Mouse (Mus musculus): ENCODE data around the gene C330021F23Rik. TPM values are rescaled to one million over a fixed set of nuclear protein-coding genes. Genes with fewer than 3 reads are reported as not detected.
A peak's percentile ranks its signal among the peaks of the same experiment; 100 is the strongest.

C330021F23Rik gene
- polyA plus RNA-seq, 1 experiment from 2014 or later: 0.29 TPM

GRCm38 (mm10) chr8:3603439-3603838 is 35.6 kb downstream of the C330021F23Rik start:
- Histone ChIP-seq H3K9me3 (ENCODE audit: control insufficient read depth, low read length) (no peaks in the 10 kb centered on the region), H3K27ac (ENCODE audit: low read length) (no peak overlapping the region), H3K36me3 (ENCODE audit: control insufficient read depth, insufficient read depth) (peaks cover 45% of the 10 kb centered on the region), H3K4me1 (replicated peaks; ENCODE audit: control insufficient read depth, insufficient read depth, low read length) (no peaks in the 10 kb centered on the region), H3K9ac (replicated peaks; ENCODE audit: low read depth, low read length) (no peak overlapping the region), H3K4me2 (ENCODE audit: low read length) (no peak overlapping the region), H3K27me3 (replicated peaks; ENCODE audit: control insufficient read depth, insufficient read depth, low read length) (no peaks in the 10 kb centered on the region), H3K4me3 (replicated peaks; ENCODE audit: low read length) (no peak overlapping the region)
- 88% methylated on average over 12 of the region's 13 CpGs for WGBS
- ATAC-seq: no peak

GRCm38 (mm10) chr8:3606593-3606992 is 38.8 kb downstream of the C330021F23Rik start:
- no peaks in the 10 kb centered on the region for H3K27me3 ChIP-seq (replicated peaks; ENCODE audit: control insufficient read depth, insufficient read depth, low read length)
- WGBS: 86% methylated on average over 16 of the region's 16 CpGs
- H3K4me2 ChIP-seq (ENCODE audit: low read length): no peak overlapping the region
- H3K4me1 ChIP-seq (replicated peaks; ENCODE audit: control insufficient read depth, insufficient read depth, low read length): no peaks in the 10 kb centered on the region
- H3K27ac ChIP-seq (ENCODE audit: low read length): no peak overlapping the region
- ATAC-seq: no peak
- peaks cover 55% of the 10 kb centered on the region for H3K36me3 ChIP-seq (ENCODE audit: control insufficient read depth, insufficient read depth)
- no peak overlapping the region for H3K9ac ChIP-seq (replicated peaks; ENCODE audit: low read depth, low read length)
- H3K4me3 ChIP-seq (replicated peaks; ENCODE audit: low read length): no peak overlapping the region
- H3K9me3 ChIP-seq (ENCODE audit: control insufficient read depth, low read length): no peaks in the 10 kb centered on the region

- H3K4me1 ChIP-seq (replicated peaks; ENCODE audit: control insufficient read depth, insufficient read depth, low read length): no peaks in the 10 kb centered on the region
- peaks cover 51% of the 10 kb centered on the region for H3K36me3 ChIP-seq (ENCODE audit: control insufficient read depth, insufficient read depth)
- H3K27ac ChIP-seq (ENCODE audit: low read length): no peak overlapping the region
- no peak overlapping the region for H3K4me2 ChIP-seq (ENCODE audit: low read length)
- H3K27me3 ChIP-seq (replicated peaks; ENCODE audit: control insufficient read depth, insufficient read depth, low read length): no peaks in the 10 kb centered on the region
- WGBS: 90% methylated on average over 7 of the region's 7 CpGs
- no peak overlapping the region for H3K9ac ChIP-seq (replicated peaks; ENCODE audit: low read depth, low read length)
- no peak overlapping the region for H3K4me3 ChIP-seq (replicated peaks; ENCODE audit: low read length)
- no peak for ATAC-seq
- no peaks in the 10 kb centered on the region for H3K9me3 ChIP-seq (ENCODE audit: control insufficient read depth, low read length)
Measured at GRCm38 (mm10) chr8:3607822-3608221, 40.0 kb downstream of the C330021F23Rik start.

- H3K4me3 ChIP-seq (replicated peaks; ENCODE audit: low read length): no peak overlapping the region
- H3K4me2 ChIP-seq (ENCODE audit: low read length): no peak overlapping the region
- no peak overlapping the region for H3K9ac ChIP-seq (replicated peaks; ENCODE audit: low read depth, low read length)
- no peak overlapping the region for H3K27ac ChIP-seq (ENCODE audit: low read length)
- peaks cover 47% of the 10 kb centered on the region for H3K36me3 ChIP-seq (ENCODE audit: control insufficient read depth, insufficient read depth)
- no peaks in the 10 kb centered on the region for H3K9me3 ChIP-seq (ENCODE audit: control insufficient read depth, low read length)
- 84% methylated on average over 12 of the region's 12 CpGs for WGBS
- ATAC-seq: no peak
- H3K4me1 ChIP-seq (replicated peaks; ENCODE audit: control insufficient read depth, insufficient read depth, low read length): no peaks in the 10 kb centered on the region
- no peaks in the 10 kb centered on the region for H3K27me3 ChIP-seq (replicated peaks; ENCODE audit: control insufficient read depth, insufficient read depth, low read length)
Measured at GRCm38 (mm10) chr8:3609046-3609815, 41.4 kb downstream of the C330021F23Rik start.

GRCm38 (mm10) chr8:3609816-3610150 is 42.0 kb downstream of the C330021F23Rik start:
- no peak overlapping the region for H3K4me3 ChIP-seq (replicated peaks; ENCODE audit: low read length)
- no peaks in the 10 kb centered on the region for H3K9me3 ChIP-seq (ENCODE audit: control insufficient read depth, low read length)
- H3K27ac ChIP-seq (ENCODE audit: low read length): no peak overlapping the region
- peaks cover 48% of the 10 kb centered on the region for H3K36me3 ChIP-seq (ENCODE audit: control insufficient read depth, insufficient read depth)
- no peak overlapping the region for H3K9ac ChIP-seq (replicated peaks; ENCODE audit: low read depth, low read length)
- H3K4me1 ChIP-seq (replicated peaks; ENCODE audit: control insufficient read depth, insufficient read depth, low read length): no peaks in the 10 kb centered on the region
- 89% methylated on average over 6 of the region's 6 CpGs for WGBS
- H3K27me3 ChIP-seq (replicated peaks; ENCODE audit: control insufficient read depth, insufficient read depth, low read length): no peaks in the 10 kb centered on the region
- ATAC-seq: no peak
- no peak overlapping the region for H3K4me2 ChIP-seq (ENCODE audit: low read length)

- no peaks in the 10 kb centered on the region for H3K27me3 ChIP-seq (replicated peaks; ENCODE audit: control insufficient read depth, insufficient read depth, low read length)
- no peak within 1 kb of the TSS for H3K27ac ChIP-seq (ENCODE audit: low read length)
- H3K4me2 ChIP-seq (ENCODE audit: low read length): peak within 1 kb of the TSS; percentile 88
- WGBS: under 1% methylated on average over 37 of the region's 37 CpGs
- H3K36me3 ChIP-seq (ENCODE audit: control insufficient read depth, insufficient read depth): peaks cover 14% of the 10 kb centered on the region
- H3K4me1 ChIP-seq (replicated peaks; ENCODE audit: control insufficient read depth, insufficient read depth, low read length): peaks cover 20% of the 10 kb centered on the region
- peak; percentile 97 for ATAC-seq
- H3K9ac ChIP-seq (replicated peaks; ENCODE audit: low read depth, low read length): peak within 1 kb of the TSS; percentile 70
- peak within 1 kb of the TSS; percentile 55 for H3K4me3 ChIP-seq (replicated peaks; ENCODE audit: low read length)
- H3K9me3 ChIP-seq (ENCODE audit: control insufficient read depth, low read length): no peaks in the 10 kb centered on the region
Measured at GRCm38 (mm10) chr8:3621199-3621970, 53.6 kb downstream of the C330021F23Rik start, which contains the start of the genes Xab2 and Pet100. Gene Xab2 (minus strand): TSS chr8:3621316. Gene Pet100 (plus strand): TSS chr8:3621548.

- H3K27ac ChIP-seq (ENCODE audit: low read length): no peak overlapping the region
- H3K9me3 ChIP-seq (ENCODE audit: control insufficient read depth, low read length): no peaks in the 10 kb centered on the region
- peaks cover 9% of the 10 kb centered on the region for H3K36me3 ChIP-seq (ENCODE audit: control insufficient read depth, insufficient read depth)
- peak overlapping the region; percentile 55 for H3K4me3 ChIP-seq (replicated peaks; ENCODE audit: low read length)
- no peaks in the 10 kb centered on the region for H3K27me3 ChIP-seq (replicated peaks; ENCODE audit: control insufficient read depth, insufficient read depth, low read length)
- WGBS: 69% methylated on average over 8 of the region's 8 CpGs
- no peak for ATAC-seq
- H3K9ac ChIP-seq (replicated peaks; ENCODE audit: low read depth, low read length): peak overlapping the region; percentile 70; the same call in 1 of the 2 replicates
- peak overlapping the region; percentile 86 for H3K4me2 ChIP-seq (ENCODE audit: low read length)
- peaks cover 20% of the 10 kb centered on the region for H3K4me1 ChIP-seq (replicated peaks; ENCODE audit: control insufficient read depth, insufficient read depth, low read length)
Measured at GRCm38 (mm10) chr8:3622119-3622518, 54.3 kb downstream of the C330021F23Rik start.

GRCm38 (mm10) chr8:3625445-3625844 is 57.7 kb downstream of the C330021F23Rik start, which contains the start of gene Pcp2:
Gene Pcp2 (minus strand): TSS chr8:3625545.
- H3K27ac ChIP-seq (ENCODE audit: low read length): no peak within 1 kb of the TSS
- no peak within 1 kb of the TSS for H3K4me2 ChIP-seq (ENCODE audit: low read length)
- H3K27me3 ChIP-seq (replicated peaks; ENCODE audit: control insufficient read depth, insufficient read depth, low read length): 0 out of 2 replicates have a peak, but pooled peaks cover 2% of the 10 kb centered on the region
- ATAC-seq: no peak
- no peaks in the 10 kb centered on the region; the same call in 1 of the 2 replicates for H3K36me3 ChIP-seq (ENCODE audit: control insufficient read depth, insufficient read depth)
- no peak within 1 kb of the TSS for H3K4me3 ChIP-seq (replicated peaks; ENCODE audit: low read length)
- no peak within 1 kb of the TSS for H3K9ac ChIP-seq (replicated peaks; ENCODE audit: low read depth, low read length)
- H3K4me1 ChIP-seq (replicated peaks; ENCODE audit: control insufficient read depth, insufficient read depth, low read length): peaks cover 11% of the 10 kb centered on the region
- H3K9me3 ChIP-seq (ENCODE audit: control insufficient read depth, low read length): no peaks in the 10 kb centered on the region
- WGBS: 65% methylated on average over 1 of the region's 1 CpGs

- 60% methylated on average over 5 of the region's 5 CpGs for WGBS
- Histone ChIP-seq H3K27me3 (replicated peaks; ENCODE audit: control insufficient read depth, insufficient read depth, low read length) (0 out of 2 replicates have a peak, but pooled peaks cover 2% of the 10 kb centered on the region), H3K4me3 (replicated peaks; ENCODE audit: low read length) (no peak overlapping the region), H3K9ac (replicated peaks; ENCODE audit: low read depth, low read length) (no peak overlapping the region), H3K9me3 (ENCODE audit: control insufficient read depth, low read length) (no peaks in the 10 kb centered on the region), H3K27ac (ENCODE audit: low read length) (no peak overlapping the region), H3K4me2 (ENCODE audit: low read length) (no peak overlapping the region), H3K36me3 (ENCODE audit: control insufficient read depth, insufficient read depth) (no peaks in the 10 kb centered on the region; the same call in 1 of the 2 replicates), H3K4me1 (replicated peaks; ENCODE audit: control insufficient read depth, insufficient read depth, low read length) (peaks cover 12% of the 10 kb centered on the region)
- ATAC-seq: no peak
Measured at GRCm38 (mm10) chr8:3626971-3627370, 59.2 kb downstream of the C330021F23Rik start.

Data from forebrain, embryonic 16.5 days (tissue).